Mouse (Mus musculus): ENCODE measurements at regions not wholly inside any gene's neighbourhood (a gene's known extent, or its start where the extent isn't known, plus 50 kb on each side); places are given as distances from the start of the nearest gene placed in this dataset.
A peak's percentile ranks its signal among the peaks of the same experiment; 100 is the strongest.

- no peak for DNase-seq
Observed at GRCm38 (mm10) chr12:29122931-29123330, 371.3 kb downstream of the Eipr1 start.

- peak in 1 of 2 experiments; percentile 11 for DNase-seq
Observed at GRCm38 (mm10) chr12:29124079-29124668, 372.6 kb downstream of the Eipr1 start.

GRCm38 (mm10) chr12:29128844-29129243, 377.2 kb downstream of the Eipr1 start:
- peak; percentile 69 to 74 for DNase-seq

GRCm38 (mm10) chr12:29129331-29129730, 377.7 kb downstream of the Eipr1 start:
- no peak for DNase-seq

DNA sequence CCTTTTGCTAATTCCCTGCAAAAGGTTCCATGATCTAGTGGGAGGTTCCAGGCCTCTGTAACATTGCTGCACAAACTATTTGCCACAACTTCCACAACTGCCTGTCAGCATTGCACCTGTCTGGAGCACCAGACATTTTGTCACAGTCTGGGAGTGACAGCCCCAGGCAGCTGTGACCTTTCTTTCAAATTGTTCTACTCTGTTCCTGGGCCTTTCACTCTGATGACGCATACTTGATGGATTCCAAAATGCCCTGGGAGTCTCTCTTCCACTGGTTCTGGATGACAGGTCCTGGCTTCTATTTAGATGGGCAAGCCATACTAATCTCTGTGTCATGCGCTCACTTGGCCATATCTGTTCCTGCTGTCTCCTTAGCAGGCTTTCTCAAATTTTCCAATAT, 382.7 kb downstream of the Eipr1 start:
- no peak for DNase-seq

- DNase-seq: peak; percentile 60 to 69
Observed at GRCm38 (mm10) chr12:29136850-29137268, 385.3 kb downstream of the Eipr1 start.

DNA sequence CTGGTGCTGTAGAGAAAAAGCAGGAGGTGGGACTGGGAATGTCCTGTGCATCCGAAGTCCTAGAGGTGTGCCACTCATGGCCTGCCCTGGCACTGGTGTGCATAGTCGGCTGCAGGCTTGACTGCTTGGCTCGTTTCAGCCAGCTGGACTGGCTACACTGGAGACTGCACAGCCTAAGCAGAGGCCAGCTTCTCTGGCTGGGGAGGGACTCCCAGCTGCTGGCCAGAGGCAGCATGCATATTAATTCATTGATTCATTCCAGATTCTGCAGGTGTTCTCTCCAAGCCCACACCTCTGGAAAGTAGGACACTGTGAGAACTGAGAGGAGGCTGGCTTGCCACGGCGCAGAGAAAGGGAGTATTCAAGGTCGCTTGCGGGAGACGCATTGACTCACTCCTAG, 385.9 kb downstream of the Eipr1 start:
- peak; percentile 23 to 28 for DNase-seq

DNA sequence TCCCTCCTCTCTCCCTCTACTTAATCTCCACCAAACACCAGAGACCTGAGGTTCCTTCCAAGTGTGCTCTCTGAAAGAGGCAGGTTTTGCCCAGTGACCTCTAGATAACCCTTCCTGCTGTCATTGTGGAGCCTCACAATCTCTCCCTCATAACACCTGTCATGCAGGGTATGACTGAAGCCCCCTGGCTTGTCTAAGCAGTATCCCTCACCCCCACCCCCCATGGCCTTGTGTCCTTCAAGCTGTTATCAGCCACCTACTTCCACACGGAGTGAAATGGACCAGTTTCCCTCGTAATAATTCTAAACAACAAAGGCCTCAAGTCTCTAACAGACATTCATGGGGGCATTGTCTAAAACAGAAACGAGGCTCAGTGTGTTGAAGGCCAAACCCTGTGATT, 387.6 kb upstream of the Myt1l start:
- no peak for DNase-seq

DNA sequence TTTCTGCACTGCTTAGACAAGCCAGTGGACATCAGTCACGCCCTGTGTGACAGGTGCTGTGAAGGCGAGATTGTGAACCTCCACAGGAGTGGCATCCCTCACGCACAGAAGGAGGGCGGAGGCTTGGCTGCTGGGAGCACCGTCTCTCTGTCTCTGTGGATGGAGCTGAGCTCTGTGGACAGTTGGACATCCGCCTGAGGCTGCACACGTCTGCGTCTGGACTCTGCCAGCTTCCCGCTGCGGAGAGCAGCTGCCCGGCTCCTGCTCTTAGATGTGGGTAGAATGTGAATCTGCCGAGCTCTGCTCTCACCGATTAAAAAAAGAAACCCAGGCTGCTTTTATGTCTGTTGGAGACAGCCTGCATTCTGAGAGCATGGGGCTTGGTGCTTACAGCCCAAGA, 387.1 kb upstream of the Myt1l start:
- DNase-seq: no peak

DNA sequence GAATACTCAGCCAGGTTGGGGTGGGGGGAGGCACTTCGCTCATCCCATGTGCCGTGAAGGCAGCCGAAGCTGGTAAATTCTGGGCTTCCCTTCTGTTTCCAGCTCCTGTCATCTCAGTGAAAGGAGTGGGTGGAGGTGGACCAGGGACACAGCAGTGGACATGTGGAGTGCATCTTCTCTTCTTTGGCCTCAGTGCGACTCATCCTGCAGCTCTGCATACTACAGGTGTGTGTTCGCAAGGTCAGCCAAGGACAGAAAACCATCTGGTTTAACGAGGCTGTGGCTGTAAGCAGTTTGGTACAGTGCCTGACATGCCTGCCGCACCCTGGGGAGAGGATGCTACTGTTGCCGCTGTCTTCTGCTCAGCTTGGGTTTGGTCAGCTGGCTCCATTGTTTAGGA, 386.3 kb upstream of the Myt1l start:
- no peak for DNase-seq

- peak; percentile 5 to 12 for DNase-seq
Observed at GRCm38 (mm10) chr12:29143297-29143696, 384.9 kb upstream of the Myt1l start.

- no peak for DNase-seq
Observed at GRCm38 (mm10) chr12:29160920-29161319, 367.3 kb upstream of the Myt1l start.

DNA sequence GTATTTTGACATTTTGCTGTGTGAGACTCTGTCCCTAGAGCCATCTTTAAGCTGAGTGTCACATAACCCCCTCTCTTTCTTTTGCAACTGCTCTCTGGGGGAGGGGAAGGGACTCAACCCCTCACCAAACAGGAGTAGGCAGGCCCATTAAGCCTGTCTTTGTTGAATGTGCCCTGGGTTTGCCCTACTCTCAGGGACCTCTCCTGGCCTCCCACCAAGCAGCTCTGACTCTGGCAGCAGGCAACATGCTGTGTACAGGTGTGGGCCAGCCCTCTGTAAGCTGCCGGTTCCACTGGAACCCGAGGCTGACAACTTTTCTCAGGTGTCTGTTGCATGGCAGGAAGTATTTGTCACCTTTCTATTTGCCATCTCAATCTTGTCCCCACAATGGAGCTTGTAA, 366.6 kb upstream of the Myt1l start:
- DNase-seq: no peak

- no peak for DNase-seq
Observed at GRCm38 (mm10) chr12:29164701-29165100, 363.5 kb upstream of the Myt1l start.

DNA sequence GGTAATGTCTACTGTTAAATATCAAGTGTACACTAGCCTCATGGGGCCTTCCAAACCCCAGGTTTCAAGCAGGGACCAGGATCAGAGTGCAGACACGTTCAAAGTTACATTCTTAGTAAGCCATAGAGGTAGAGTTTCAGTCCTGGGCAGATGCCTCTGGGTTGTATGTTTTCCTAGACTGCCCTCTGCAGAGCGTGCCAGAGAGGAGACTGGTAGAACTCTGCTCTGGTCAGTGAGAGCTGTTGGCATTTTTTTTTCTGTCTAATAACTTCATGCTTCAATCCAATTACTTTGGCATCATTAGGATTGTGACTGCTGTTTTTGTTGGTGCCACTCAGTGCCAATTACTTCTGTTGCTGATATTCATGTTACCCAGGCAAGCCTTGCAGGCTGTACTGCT, 361.9 kb upstream of the Myt1l start:
- no peak for DNase-seq

GRCm38 (mm10) chr12:29167922-29168321, 360.3 kb upstream of the Myt1l start:
- DNase-seq: no peak

DNA sequence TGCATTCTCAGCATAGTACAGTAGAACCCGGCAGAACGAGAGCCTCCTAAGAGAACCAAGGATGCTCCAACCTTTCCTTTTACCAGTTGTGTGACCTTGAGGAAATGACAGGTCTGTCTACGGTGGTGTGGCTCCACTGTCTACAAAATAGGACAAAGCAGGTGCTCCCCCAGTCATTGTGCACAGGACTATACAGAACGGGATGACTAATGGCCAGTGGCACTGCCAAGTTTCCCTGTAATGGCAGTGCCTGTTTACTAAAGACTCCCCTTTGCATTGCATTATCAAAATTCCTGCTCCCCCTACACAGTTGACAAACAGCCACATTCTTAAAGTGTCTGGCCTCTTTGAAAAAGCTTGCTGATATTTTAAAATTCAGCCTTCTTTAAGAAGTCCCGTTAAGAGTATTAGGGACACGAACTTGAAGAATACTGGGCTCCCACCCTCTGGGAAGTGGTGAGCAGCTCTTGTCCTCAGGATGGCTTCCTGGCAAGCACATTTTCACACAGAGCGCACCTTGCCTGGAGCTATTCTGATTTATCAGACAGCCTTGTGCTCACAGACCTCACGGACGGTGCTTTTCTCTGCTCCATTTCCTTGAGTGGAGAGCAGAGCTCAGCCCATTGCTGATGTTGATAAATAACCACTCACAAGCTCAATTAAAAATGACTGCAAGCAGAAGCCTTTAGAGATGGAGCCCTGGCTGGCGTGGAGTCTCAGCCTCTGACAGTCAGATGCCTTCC, 352.3 kb upstream of the Myt1l start:
- DNase-seq: peak in 1 of 2 experiments; percentile 6

DNA sequence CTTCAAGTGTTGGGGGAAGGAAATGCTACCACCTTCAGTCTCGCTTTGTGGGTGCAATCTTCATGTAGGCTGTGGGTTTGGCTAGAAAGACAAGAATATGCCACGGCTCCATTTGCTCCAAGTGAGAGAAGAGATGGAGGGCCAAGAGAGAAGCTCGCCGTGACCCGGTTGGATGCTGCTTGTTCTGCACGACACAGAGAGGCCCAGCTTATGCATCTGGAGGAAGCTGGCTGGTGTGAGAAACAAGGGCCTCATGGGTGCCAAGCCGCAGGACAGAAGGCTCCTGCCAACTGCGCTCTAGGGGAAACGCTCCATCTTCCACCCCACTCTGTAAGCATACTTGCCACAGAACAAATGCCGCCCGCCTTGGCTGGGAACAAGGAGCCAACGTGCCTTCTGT, 351.0 kb upstream of the Myt1l start:
- no peak for DNase-seq

DNA sequence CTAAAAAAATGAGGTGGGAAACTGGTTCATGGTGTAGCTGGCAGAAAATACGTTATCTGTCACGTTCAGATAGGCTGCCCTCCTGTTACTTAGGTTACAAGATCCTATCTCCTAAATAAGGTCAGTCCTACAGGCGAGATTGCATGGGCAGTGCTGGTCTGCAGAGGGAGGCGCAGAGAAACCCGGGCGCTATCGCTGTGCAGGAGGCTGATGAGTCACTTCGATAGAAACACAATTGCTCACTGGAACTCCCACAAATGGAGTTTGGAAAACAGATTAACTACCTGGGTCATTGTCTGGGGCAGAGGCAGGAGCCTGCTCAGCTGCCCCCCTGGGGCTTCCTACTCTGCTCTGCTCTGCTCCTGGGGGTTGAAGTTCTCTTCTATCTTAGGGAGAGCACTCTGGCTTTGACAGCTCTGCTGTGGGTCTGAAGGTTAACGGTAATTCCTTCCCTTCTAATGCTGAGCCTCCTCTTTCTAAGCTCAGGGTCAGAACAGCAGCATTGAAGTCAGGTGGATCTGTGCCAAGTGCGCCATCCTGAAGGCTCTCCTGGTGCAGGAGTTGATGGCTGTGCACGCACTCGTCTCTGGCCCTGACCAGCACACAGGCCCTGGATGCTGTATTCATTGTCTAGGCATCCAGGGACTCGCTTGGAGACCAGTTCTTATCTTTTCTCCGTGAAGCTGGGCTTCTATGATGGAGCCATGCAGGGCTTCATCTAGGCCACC, 349.9 kb upstream of the Myt1l start:
- DNase-seq: peak in 1 of 2 experiments; percentile 5

GRCm38 (mm10) chr12:29179405-29179804, 348.8 kb upstream of the Myt1l start:
- DNase-seq: no peak

GRCm38 (mm10) chr12:29180576-29180975, 347.6 kb upstream of the Myt1l start:
- DNase-seq: no peak

- no peak for DNase-seq
Observed at GRCm38 (mm10) chr12:29187619-29188018, 340.6 kb upstream of the Myt1l start.

- no peak for DNase-seq
Observed at GRCm38 (mm10) chr12:29192391-29192790, 335.8 kb upstream of the Myt1l start.

GRCm38 (mm10) chr12:29211946-29212345, 316.2 kb upstream of the Myt1l start:
- no peak for DNase-seq
